Mouse (Mus musculus): ENCODE results near the gene Lpcat1. TPM values are rescaled to one million over a fixed set of nuclear protein-coding genes. Genes with fewer than 3 reads are reported as not detected.

Lpcat1 gene
- total and polyA plus RNA-seq, 2 experiments from 2014 or later, result 7.7 to 22.2 TPM

DNA sequence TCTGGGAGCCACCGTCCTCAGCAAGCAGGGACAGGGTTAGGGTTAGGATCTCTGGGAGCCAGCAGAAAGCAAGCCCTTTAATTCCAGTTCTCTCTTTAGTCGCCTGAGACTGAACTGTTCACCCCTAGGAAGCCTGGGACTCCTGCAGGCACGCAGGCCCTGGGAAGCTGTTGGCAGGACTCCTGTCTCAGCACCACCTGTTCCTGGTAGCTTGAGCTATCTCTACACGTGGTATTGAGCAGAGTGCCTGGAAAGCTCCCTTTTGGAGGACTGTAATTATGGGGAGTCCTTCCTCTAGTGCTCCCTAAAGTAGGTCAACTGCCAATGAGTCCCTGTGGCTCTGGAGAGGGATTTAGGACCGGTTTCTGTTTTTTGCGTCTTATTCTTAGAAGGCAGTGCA lies 7.2 kb downstream of the Lpcat1 start:
- H3K27me3 ChIP-seq (ENCODE audit: control insufficient read depth, insufficient read depth, low read length), result no peaks in the 10 kb centered on the region
- no peak overlapping the region for H3K27ac ChIP-seq (ENCODE audit: low read depth)
- ATAC-seq (ENCODE audit: insufficient read depth, low read depth), result no peak
- 70% methylated on average over 6 of the region's 6 CpGs for WGBS
- no peak overlapping the region for H3K4me3 ChIP-seq (ENCODE audit: low read depth, low read length)
- H3K4me2 ChIP-seq (ENCODE audit: low read depth, low read length), result no peak overlapping the region
- no peaks in the 10 kb centered on the region for H3K36me3 ChIP-seq (replicated peaks; ENCODE audit: control insufficient read depth, insufficient read depth, low read length)
- no peak overlapping the region for H3K9ac ChIP-seq (replicated peaks; ENCODE audit: low read depth, low read length)
- peaks cover 20% of the 10 kb centered on the region for H3K4me1 ChIP-seq (ENCODE audit: control insufficient read depth, insufficient read depth)
- H3K9me3 ChIP-seq (replicated peaks; ENCODE audit: control insufficient read depth, low read length), result no peaks in the 10 kb centered on the region
- TF ChIP-seq EP300 (IDR thresholded peaks at IDR 0.05; ENCODE audit: low read depth) (no peak), CTCF (IDR thresholded peaks at IDR 0.05; ENCODE audit: low read depth) (no peak)
- no peak for DNase-seq (ENCODE audit: low spot score)

GRCm38 (mm10) chr13:73475058-73475980 lies 8.3 kb downstream of the Lpcat1 start:
- H3K27me3 ChIP-seq (ENCODE audit: control insufficient read depth, insufficient read depth, low read length), result no peaks in the 10 kb centered on the region
- peaks cover 20% of the 10 kb centered on the region for H3K4me1 ChIP-seq (ENCODE audit: control insufficient read depth, insufficient read depth)
- no peak overlapping the region for H3K4me2 ChIP-seq (ENCODE audit: low read depth, low read length)
- H3K27ac ChIP-seq (ENCODE audit: low read depth), result no peak overlapping the region
- no peak overlapping the region for H3K4me3 ChIP-seq (ENCODE audit: low read depth, low read length)
- no peak for DNase-seq (ENCODE audit: low spot score)
- WGBS, result 72% methylated on average over 12 of the region's 12 CpGs
- no peaks in the 10 kb centered on the region for H3K36me3 ChIP-seq (replicated peaks; ENCODE audit: control insufficient read depth, insufficient read depth, low read length)
- ATAC-seq (ENCODE audit: insufficient read depth, low read depth), result no peak
- no peak for TF ChIP-seq CTCF (IDR thresholded peaks at IDR 0.05; ENCODE audit: low read depth)
- no peak for TF ChIP-seq EP300 (IDR thresholded peaks at IDR 0.05; ENCODE audit: low read depth)
- H3K9ac ChIP-seq (replicated peaks; ENCODE audit: low read depth, low read length), result no peak overlapping the region
- H3K9me3 ChIP-seq (replicated peaks; ENCODE audit: control insufficient read depth, low read length), result no peaks in the 10 kb centered on the region

DNA sequence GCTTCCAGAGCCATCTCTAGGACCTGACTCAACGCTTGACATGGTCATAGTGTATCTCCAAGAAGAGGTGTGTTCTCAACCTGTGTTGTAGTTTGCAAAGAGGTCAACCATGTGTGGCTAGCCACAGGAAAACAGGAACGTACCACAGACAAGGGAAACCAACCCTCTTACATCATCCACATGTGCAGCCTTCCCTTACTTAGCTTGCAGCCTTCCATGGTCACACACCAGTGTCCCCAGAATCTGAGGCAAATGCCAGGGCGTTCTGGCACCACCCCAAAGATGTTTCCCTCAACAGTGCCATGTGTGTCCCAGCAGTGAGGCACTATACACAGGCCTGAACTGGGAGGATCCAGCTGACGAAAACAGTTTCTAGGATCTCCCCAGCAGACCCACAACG lies 9.3 kb downstream of the Lpcat1 start:
- 82% methylated on average over 5 of the region's 5 CpGs for WGBS
- no peak for ATAC-seq (ENCODE audit: insufficient read depth, low read depth)
- Histone ChIP-seq H3K27ac (ENCODE audit: low read depth) (no peak overlapping the region), H3K4me1 (ENCODE audit: control insufficient read depth, insufficient read depth) (peaks cover 20% of the 10 kb centered on the region), H3K36me3 (replicated peaks; ENCODE audit: control insufficient read depth, insufficient read depth, low read length) (no peaks in the 10 kb centered on the region), H3K9ac (replicated peaks; ENCODE audit: low read depth, low read length) (no peak overlapping the region), H3K9me3 (replicated peaks; ENCODE audit: control insufficient read depth, low read length) (no peaks in the 10 kb centered on the region), H3K4me2 (ENCODE audit: low read depth, low read length) (no peak overlapping the region), H3K4me3 (ENCODE audit: low read depth, low read length) (no peak overlapping the region), H3K27me3 (ENCODE audit: control insufficient read depth, insufficient read depth, low read length) (no peaks in the 10 kb centered on the region)
- no peak for TF ChIP-seq EP300 (IDR thresholded peaks at IDR 0.05; ENCODE audit: low read depth)
- DNase-seq (ENCODE audit: low spot score), result no peak

DNA sequence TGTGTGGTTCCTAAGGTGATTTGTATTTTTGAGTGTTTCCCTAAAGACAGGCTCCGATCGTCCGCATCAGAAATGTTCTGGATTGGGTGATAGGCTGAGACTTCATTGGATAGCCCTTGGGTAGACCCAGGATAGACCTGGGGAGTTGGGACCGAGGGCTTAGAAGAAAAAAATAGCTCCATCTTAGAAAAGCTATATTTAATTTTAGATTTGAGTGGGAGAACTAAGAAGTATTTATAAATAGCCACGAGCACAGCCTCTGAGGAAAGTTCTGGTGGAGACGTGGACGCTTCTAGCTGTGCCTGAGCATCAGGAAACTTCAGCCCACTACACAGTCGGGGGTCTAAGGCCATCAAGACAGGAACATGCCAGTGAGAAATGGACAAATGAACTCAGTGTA lies 9.8 kb downstream of the Lpcat1 start:
- Histone ChIP-seq H3K4me2 (ENCODE audit: low read depth, low read length) (no peak overlapping the region), H3K36me3 (replicated peaks; ENCODE audit: control insufficient read depth, insufficient read depth, low read length) (no peaks in the 10 kb centered on the region), H3K9me3 (replicated peaks; ENCODE audit: control insufficient read depth, low read length) (no peaks in the 10 kb centered on the region), H3K27me3 (ENCODE audit: control insufficient read depth, insufficient read depth, low read length) (no peaks in the 10 kb centered on the region), H3K27ac (ENCODE audit: low read depth) (no peak overlapping the region; the same call in 1 of the 2 replicates), H3K4me1 (ENCODE audit: control insufficient read depth, insufficient read depth) (peaks cover 20% of the 10 kb centered on the region), H3K9ac (replicated peaks; ENCODE audit: low read depth, low read length) (no peak overlapping the region), H3K4me3 (ENCODE audit: low read depth, low read length) (no peak overlapping the region)
- no peak for ATAC-seq (ENCODE audit: insufficient read depth, low read depth)
- no peak for DNase-seq (ENCODE audit: low spot score)
- TF ChIP-seq CTCF (IDR thresholded peaks at IDR 0.05; ENCODE audit: low read depth) (no peak), EP300 (IDR thresholded peaks at IDR 0.05; ENCODE audit: low read depth) (no peak)
- WGBS, result 45% methylated on average over 8 of the region's 8 CpGs

DNA sequence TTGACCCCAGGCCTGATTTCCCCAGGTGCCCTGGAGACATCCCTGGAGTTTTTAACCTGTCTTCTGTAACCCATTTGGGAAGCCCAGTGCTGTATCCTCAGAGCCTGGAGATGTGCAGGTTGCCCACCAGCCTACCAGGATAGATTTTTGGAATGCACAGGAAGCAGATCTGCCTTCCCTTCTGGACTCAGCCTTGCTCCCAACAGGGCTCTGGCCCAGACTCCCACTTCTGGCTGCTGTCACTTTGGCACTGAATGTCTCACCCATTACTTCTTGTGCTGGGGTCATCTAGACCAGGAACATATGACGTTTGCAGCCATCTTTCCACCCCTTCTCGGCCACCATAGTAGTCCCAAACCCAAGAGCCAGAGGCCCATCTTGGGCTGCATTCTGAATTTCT lies 10.8 kb downstream of the Lpcat1 start:
- Histone ChIP-seq H3K9ac (replicated peaks; ENCODE audit: low read depth, low read length) (no peak overlapping the region), H3K4me2 (ENCODE audit: low read depth, low read length) (no peak overlapping the region), H3K9me3 (replicated peaks; ENCODE audit: control insufficient read depth, low read length) (no peaks in the 10 kb centered on the region), H3K27me3 (ENCODE audit: control insufficient read depth, insufficient read depth, low read length) (no peaks in the 10 kb centered on the region), H3K36me3 (replicated peaks; ENCODE audit: control insufficient read depth, insufficient read depth, low read length) (no peaks in the 10 kb centered on the region), H3K27ac (ENCODE audit: low read depth) (no peak overlapping the region), H3K4me3 (ENCODE audit: low read depth, low read length) (no peak overlapping the region), H3K4me1 (ENCODE audit: control insufficient read depth, insufficient read depth) (peaks cover 20% of the 10 kb centered on the region)
- DNase-seq (ENCODE audit: low spot score) (no peak), ATAC-seq (ENCODE audit: insufficient read depth, low read depth) (no peak)
- no peak for TF ChIP-seq EP300 (IDR thresholded peaks at IDR 0.05; ENCODE audit: low read depth)
- WGBS, result 82% methylated on average over 2 of the region's 2 CpGs

DNA sequence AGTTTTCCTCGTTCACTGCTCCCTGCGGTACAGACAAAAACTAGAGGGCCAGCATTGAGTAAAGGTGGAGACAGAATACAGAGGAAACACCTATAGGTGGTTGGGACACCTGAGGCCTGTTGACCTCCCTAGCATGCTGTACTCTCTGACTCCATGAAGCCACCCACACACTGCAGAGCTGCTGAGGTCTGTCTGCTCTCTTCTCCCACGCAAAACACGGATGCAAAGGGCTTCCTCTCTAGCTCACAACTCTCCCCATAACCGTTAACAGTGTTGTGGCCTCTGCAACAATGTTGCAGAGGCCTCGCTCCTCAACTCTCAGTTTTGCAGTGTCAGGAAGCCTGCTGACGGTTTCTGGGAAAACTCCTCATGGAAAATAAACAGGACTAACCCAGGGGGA lies 15.5 kb downstream of the Lpcat1 start:
- H3K4me1 ChIP-seq (ENCODE audit: control insufficient read depth, insufficient read depth), result peaks cover 6% of the 10 kb centered on the region
- no peaks in the 10 kb centered on the region for H3K27me3 ChIP-seq (ENCODE audit: control insufficient read depth, insufficient read depth, low read length)
- H3K36me3 ChIP-seq (replicated peaks; ENCODE audit: control insufficient read depth, insufficient read depth, low read length), result peaks cover 5% of the 10 kb centered on the region
- H3K4me2 ChIP-seq (ENCODE audit: low read depth, low read length), result no peak overlapping the region
- DNase-seq (ENCODE audit: low spot score), result no peak
- no peaks in the 10 kb centered on the region for H3K9me3 ChIP-seq (replicated peaks; ENCODE audit: control insufficient read depth, low read length)
- no peak for ATAC-seq (ENCODE audit: insufficient read depth, low read depth)
- TF ChIP-seq EP300 (IDR thresholded peaks at IDR 0.05; ENCODE audit: low read depth) (no peak), CTCF (IDR thresholded peaks at IDR 0.05; ENCODE audit: low read depth) (no peak)
- H3K4me3 ChIP-seq (ENCODE audit: low read depth, low read length), result no peak overlapping the region
- no peak overlapping the region for H3K9ac ChIP-seq (replicated peaks; ENCODE audit: low read depth, low read length)
- no peak overlapping the region for H3K27ac ChIP-seq (ENCODE audit: low read depth)
- WGBS, result 64% methylated on average over 7 of the region's 7 CpGs
